Mouse (Mus musculus): ENCODE measurements around the gene Poln. TPM values are rescaled to one million over a fixed set of nuclear protein-coding genes. Genes with fewer than 3 reads are reported as not detected.

Gene Poln
- total and polyA plus RNA-seq, 3 experiments, result 0.83 to 2.9 TPM; not detected in 1

DNA sequence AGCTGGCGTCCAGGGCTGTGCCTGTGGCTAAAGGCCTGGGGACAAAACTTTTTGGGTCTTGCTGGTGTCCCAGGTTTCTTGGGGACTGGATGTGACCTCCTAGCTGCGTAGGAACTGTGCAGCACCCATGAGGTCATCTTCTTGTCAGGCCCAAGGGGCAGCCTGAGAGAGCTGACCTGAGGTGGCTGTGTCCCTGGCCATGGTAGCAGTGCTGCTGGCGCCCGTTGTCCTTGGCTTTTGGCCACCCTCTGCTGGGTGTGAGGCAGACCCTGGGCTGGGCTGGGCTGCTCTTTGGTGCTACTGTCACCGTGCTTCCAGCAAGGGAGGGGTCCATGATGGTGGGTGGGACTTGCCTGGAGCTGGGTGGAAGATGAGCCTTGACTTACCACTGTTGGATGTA is 164.6 kb downstream of the Poln start:
- TF ChIP-seq GATA2 (IDR thresholded peaks at IDR 0.05; ENCODE audit: borderline replicate concordance, low read depth, low read length) (no peak), TAL1 (conservative IDR thresholded peaks at IDR 0.05; ENCODE audit: low read depth, low read length) (no peak)
- no peak for DNase-seq (ENCODE audit: low spot score)
- Histone ChIP-seq H3K27me3 (ENCODE audit: insufficient read depth, low read length) (peaks cover 15% of the 10 kb centered on the region; the same call in 1 of the 2 replicates), H3K4me3 (ENCODE audit: low read depth, low read length) (no peak overlapping the region), H3K36me3 (replicated peaks) (no peaks in the 10 kb centered on the region), H3K9me3 (replicated peaks) (no peaks in the 10 kb centered on the region), H3K4me1 (ENCODE audit: insufficient read depth, low read depth, low read length) (no peaks in the 10 kb centered on the region)
- ATAC-seq (ENCODE audit: extremely low read depth, insufficient number of reproducible peaks, low FRiP score, poor library complexity, severe bottlenecking), result no peak

GRCm38 (mm10) chr5:34002636-34003035 is 166.6 kb downstream of the Poln start:
- no peak overlapping the region for H3K4me3 ChIP-seq (ENCODE audit: low read depth, low read length)
- no peaks in the 10 kb centered on the region for H3K4me1 ChIP-seq (ENCODE audit: insufficient read depth, low read depth, low read length)
- ATAC-seq (ENCODE audit: extremely low read depth, insufficient number of reproducible peaks, low FRiP score, poor library complexity, severe bottlenecking) (no peak), DNase-seq (ENCODE audit: low spot score) (no peak)
- peaks cover 11% of the 10 kb centered on the region; the same call in 1 of the 2 replicates for H3K27me3 ChIP-seq (ENCODE audit: insufficient read depth, low read length)
- H3K9me3 ChIP-seq (replicated peaks), result peaks cover 8% of the 10 kb centered on the region
- no peaks in the 10 kb centered on the region for H3K36me3 ChIP-seq (replicated peaks)
- no peak for TF ChIP-seq POLR2AphosphoS5 (IDR thresholded peaks at IDR 0.05; ENCODE audit: insufficient replicate concordance, low read depth, low read length)
- no peak for TF ChIP-seq CTCF (IDR thresholded peaks at IDR 0.05; ENCODE audit: low read depth, low read length)
- TF ChIP-seq GATA1 (IDR thresholded peaks at IDR 0.05; ENCODE audit: borderline replicate concordance, low read length), result no peak
- TF ChIP-seq TAL1 (conservative IDR thresholded peaks at IDR 0.05; ENCODE audit: low read depth, low read length), result no peak
- no peak for TF ChIP-seq GATA2 (IDR thresholded peaks at IDR 0.05; ENCODE audit: borderline replicate concordance, low read depth, low read length)

- TF ChIP-seq TAL1 (conservative IDR thresholded peaks at IDR 0.05; ENCODE audit: low read depth, low read length) (no peak), POLR2AphosphoS5 (IDR thresholded peaks at IDR 0.05; ENCODE audit: insufficient replicate concordance, low read depth, low read length) (no peak), GATA2 (IDR thresholded peaks at IDR 0.05; ENCODE audit: borderline replicate concordance, low read depth, low read length) (no peak), CTCF (IDR thresholded peaks at IDR 0.05; ENCODE audit: low read depth, low read length) (no peak), GATA1 (IDR thresholded peaks at IDR 0.05; ENCODE audit: borderline replicate concordance, low read length) (no peak)
- Histone ChIP-seq H3K36me3 (replicated peaks) (no peaks in the 10 kb centered on the region), H3K4me1 (ENCODE audit: insufficient read depth, low read depth, low read length) (no peaks in the 10 kb centered on the region), H3K4me3 (ENCODE audit: low read depth, low read length) (no peak overlapping the region), H3K9me3 (replicated peaks) (peaks cover 20% of the 10 kb centered on the region), H3K27me3 (ENCODE audit: insufficient read depth, low read length) (peaks cover 3% of the 10 kb centered on the region; the same call in 1 of the 2 replicates)
- no peak for DNase-seq (ENCODE audit: low spot score)
- ATAC-seq (ENCODE audit: extremely low read depth, insufficient number of reproducible peaks, low FRiP score, poor library complexity, severe bottlenecking), result no peak
Observed at GRCm38 (mm10) chr5:34001401-34001800, 167.8 kb downstream of the Poln start.

- peaks cover 3% of the 10 kb centered on the region; the same call in 1 of the 2 replicates for H3K27me3 ChIP-seq (ENCODE audit: insufficient read depth, low read length)
Observed at GRCm38 (mm10) chr5:34000809-34001208, 168.4 kb downstream of the Poln start.

DNA sequence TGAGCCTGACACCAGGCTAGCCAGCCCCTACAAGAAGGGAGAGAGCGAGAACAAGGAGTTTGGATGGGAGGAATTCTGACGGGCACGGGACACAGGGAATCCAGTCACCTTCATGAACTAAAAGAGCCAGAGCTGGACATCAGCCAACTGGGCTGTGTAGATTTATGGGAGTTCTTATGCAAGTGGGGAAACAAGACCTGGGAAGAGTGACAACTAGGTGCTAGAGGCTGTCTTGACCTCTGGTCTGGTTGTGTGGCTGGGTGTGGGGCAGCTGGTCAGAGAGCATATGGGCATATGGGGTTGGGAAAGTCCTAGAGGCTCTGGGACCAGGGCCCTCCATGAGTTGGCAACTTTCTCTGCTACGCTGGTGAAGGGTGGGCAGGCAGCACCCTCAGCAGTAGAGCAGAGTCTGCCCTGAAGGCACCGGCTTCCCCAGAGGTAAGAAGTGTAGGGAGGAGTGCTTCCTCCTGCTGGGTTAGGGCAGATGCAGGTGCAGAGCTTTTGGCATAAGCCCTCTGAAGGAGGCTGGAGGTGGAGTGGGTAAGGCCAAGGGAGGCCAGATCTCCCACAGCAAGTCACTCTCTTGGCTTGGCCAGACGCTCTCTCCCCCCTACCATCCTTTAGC is 169.7 kb downstream of the Poln start:
- H3K4me3 ChIP-seq (ENCODE audit: low read depth, low read length), result no peak overlapping the region
- ATAC-seq (ENCODE audit: extremely low read depth, insufficient number of reproducible peaks, low FRiP score, poor library complexity, severe bottlenecking) (no peak), DNase-seq (ENCODE audit: low spot score) (no peak)
- H3K9me3 ChIP-seq (replicated peaks), result peaks cover 30% of the 10 kb centered on the region
- H3K27me3 ChIP-seq (ENCODE audit: insufficient read depth, low read length), result peaks cover 3% of the 10 kb centered on the region; the same call in 1 of the 2 replicates
- no peaks in the 10 kb centered on the region for H3K36me3 ChIP-seq (replicated peaks)
- TF ChIP-seq POLR2AphosphoS5 (IDR thresholded peaks at IDR 0.05; ENCODE audit: insufficient replicate concordance, low read depth, low read length) (no peak), GATA2 (IDR thresholded peaks at IDR 0.05; ENCODE audit: borderline replicate concordance, low read depth, low read length) (no peak), TAL1 (conservative IDR thresholded peaks at IDR 0.05; ENCODE audit: low read depth, low read length) (no peak), CTCF (IDR thresholded peaks at IDR 0.05; ENCODE audit: low read depth, low read length) (no peak), GATA1 (IDR thresholded peaks at IDR 0.05; ENCODE audit: borderline replicate concordance, low read length) (no peak)
- H3K4me1 ChIP-seq (ENCODE audit: insufficient read depth, low read depth, low read length), result no peaks in the 10 kb centered on the region

More at GRCm38 (mm10) chr5:34000809-34001208, 168.4 kb downstream of the Poln start:
- no peak for TF ChIP-seq CTCF (IDR thresholded peaks at IDR 0.05; ENCODE audit: low read depth, low read length)
- no peak for TF ChIP-seq GATA1 (IDR thresholded peaks at IDR 0.05; ENCODE audit: borderline replicate concordance, low read length)
- no peak for TF ChIP-seq TAL1 (conservative IDR thresholded peaks at IDR 0.05; ENCODE audit: low read depth, low read length)
- TF ChIP-seq GATA2 (IDR thresholded peaks at IDR 0.05; ENCODE audit: borderline replicate concordance, low read depth, low read length), result no peak
- no peak for TF ChIP-seq POLR2AphosphoS5 (IDR thresholded peaks at IDR 0.05; ENCODE audit: insufficient replicate concordance, low read depth, low read length)
- Histone ChIP-seq H3K4me3 (ENCODE audit: low read depth, low read length) (no peak overlapping the region), H3K4me1 (ENCODE audit: insufficient read depth, low read depth, low read length) (no peaks in the 10 kb centered on the region), H3K9me3 (replicated peaks) (peaks cover 26% of the 10 kb centered on the region), H3K36me3 (replicated peaks) (no peaks in the 10 kb centered on the region)
- ATAC-seq (ENCODE audit: extremely low read depth, insufficient number of reproducible peaks, low FRiP score, poor library complexity, severe bottlenecking) (no peak), DNase-seq (ENCODE audit: low spot score) (no peak)

DNA sequence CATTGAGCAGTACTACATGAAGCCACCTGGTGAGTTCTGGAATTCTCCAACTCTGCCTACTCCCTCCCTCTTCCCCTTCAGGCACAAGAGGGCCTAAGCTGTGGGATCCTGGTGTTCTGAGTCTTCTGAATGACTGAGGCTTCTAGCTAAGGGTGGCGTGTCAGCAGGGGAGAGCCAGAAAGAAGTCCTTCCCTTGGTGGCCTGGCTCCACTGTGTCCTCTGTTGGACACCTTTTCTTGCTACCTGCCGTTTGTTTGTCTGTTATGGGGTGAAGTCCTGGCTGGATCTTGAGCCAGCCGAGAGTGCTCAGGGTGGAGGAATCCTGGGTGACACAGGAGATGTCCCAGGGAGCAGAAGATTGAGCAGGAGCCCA is 170.8 kb downstream of the Poln start:
- DNase-seq (ENCODE audit: low spot score) (no peak), ATAC-seq (ENCODE audit: extremely low read depth, insufficient number of reproducible peaks, low FRiP score, poor library complexity, severe bottlenecking) (no peak)
- H3K27me3 ChIP-seq (ENCODE audit: insufficient read depth, low read length), result peaks cover 3% of the 10 kb centered on the region; the same call in 1 of the 2 replicates
- no peak for TF ChIP-seq GATA2 (IDR thresholded peaks at IDR 0.05; ENCODE audit: borderline replicate concordance, low read depth, low read length)
- TF ChIP-seq GATA1 (IDR thresholded peaks at IDR 0.05; ENCODE audit: borderline replicate concordance, low read length), result no peak
- TF ChIP-seq CTCF (IDR thresholded peaks at IDR 0.05; ENCODE audit: low read depth, low read length), result no peak
- TF ChIP-seq POLR2AphosphoS5 (IDR thresholded peaks at IDR 0.05; ENCODE audit: insufficient replicate concordance, low read depth, low read length), result no peak
- no peak for TF ChIP-seq TAL1 (conservative IDR thresholded peaks at IDR 0.05; ENCODE audit: low read depth, low read length)
- no peak overlapping the region for H3K4me3 ChIP-seq (ENCODE audit: low read depth, low read length)
- peaks cover 30% of the 10 kb centered on the region for H3K9me3 ChIP-seq (replicated peaks)
- H3K4me1 ChIP-seq (ENCODE audit: insufficient read depth, low read depth, low read length), result no peaks in the 10 kb centered on the region
- H3K36me3 ChIP-seq (replicated peaks), result no peaks in the 10 kb centered on the region
